Mouse (Mus musculus) CH12.LX (cell line): ENCODE data around the gene Hoxb5. TPM values are rescaled to one million over a fixed set of nuclear protein-coding genes. Genes with fewer than 3 reads are reported as not detected.

Source experiments
- DNase-seq: peaks from one replicate; pipeline ENCODE4 v3.0.0-alpha.2; 2013; ENCODE audit errors: extremely low read depth
- H3K27ac ChIP-seq: 2 replicates; pipeline ENCODE4 v1.5.1; 2012; ENCODE audit warnings: low read depth, mild to moderate bottlenecking, control low read depth, moderate library complexity; ENCODE audit not compliant: insufficient read depth
- H3K27me3 ChIP-seq: replicated peaks from 2 replicates; pipeline ENCODE3; 2012; ENCODE audit warnings: inconsistent platforms
- H3K36me3 ChIP-seq, 2 experiments: replicated peaks in 1 of 2; 2 replicates each; pipeline versions ENCODE3 to v1.6.1; 2012; ENCODE audit warnings: inconsistent platforms in 1 of 2, low read length in 1 of 2, mild to moderate bottlenecking in 1 of 2, mixed read lengths in 1 of 2, moderate library complexity in 1 of 2; ENCODE audit not compliant: control insufficient read depth in 1 of 2, insufficient read depth in 1 of 2
- H3K4me1 ChIP-seq, 2 experiments: 2 replicates each; pipeline ENCODE4 v1.6.1; 2012; ENCODE audit warnings: inconsistent platforms in 1 of 2, moderate library complexity in 1 of 2; ENCODE audit not compliant: insufficient read depth in 2 of 2, control insufficient read depth in 1 of 2
- H3K4me2 ChIP-seq: 2 replicates; pipeline ENCODE4 v1.6.1; 2012; ENCODE audit warnings: low read depth, mild to moderate bottlenecking, control low read depth; ENCODE audit not compliant: poor library complexity, insufficient read depth, severe bottlenecking
- H3K4me3 ChIP-seq, 3 experiments: fragments of 150-350 bp in 1 of 3; sonication (generic) in 1 of 3; replicated peaks in 1 of 3; 2 replicates each; pipeline versions ENCODE3 to v1.5.1; 2011 to 2012; ENCODE audit warnings: low read depth in 2 of 3, low read length in 2 of 3, mild to moderate bottlenecking in 2 of 3, moderate library complexity in 2 of 3, control low read depth in 1 of 3, improper control_type of control experiment in 1 of 3, inconsistent platforms in 1 of 3, mixed read lengths in 1 of 3; ENCODE audit not compliant: poor library complexity in 1 of 3
- H3K79me2 ChIP-seq: replicated peaks from 2 replicates; pipeline ENCODE4 v1.6.1; 2012; ENCODE audit warnings: mild to moderate bottlenecking, moderate library complexity; ENCODE audit not compliant: control insufficient read depth, poor library complexity, insufficient read depth, severe bottlenecking; ENCODE audit errors: extremely low read depth
- H3K9ac ChIP-seq: 2 replicates; pipeline ENCODE4 v1.6.1; 2012; ENCODE audit warnings: low read depth, mild to moderate bottlenecking, control low read depth, moderate library complexity; ENCODE audit not compliant: insufficient read depth
- H3K9me3 ChIP-seq: replicated peaks from 2 replicates; pipeline ENCODE3; 2012; ENCODE audit warnings: low read length, inconsistent platforms, mixed read lengths
- BHLHE40 ChIP-seq: IDR thresholded peaks from 2 replicates; pipeline ENCODE4 v1.6.1; 2011; ENCODE audit warnings: mild to moderate bottlenecking, low read depth, low read length, improper control_type of control experiment
- EP300 ChIP-seq: IDR thresholded peaks from 2 replicates; pipeline ENCODE4 v1.6.1; 2011; ENCODE audit warnings: low read length, improper control_type of control experiment
- GABPA ChIP-seq: IDR thresholded peaks from 2 replicates; pipeline ENCODE4 v1.6.1; 2012; ENCODE audit warnings: low read depth, low read length, improper control_type of control experiment, inconsistent platforms; ENCODE audit not compliant: insufficient replicate concordance
- IRF4 ChIP-seq: IDR thresholded peaks from 2 replicates; pipeline ENCODE4 v1.6.1; 2014; ENCODE audit warnings: low read depth, mild to moderate bottlenecking, inconsistent platforms, low read length, improper control_type of control experiment
- JUN ChIP-seq: IDR thresholded peaks from 2 replicates; pipeline ENCODE4 v1.6.1; 2011; ENCODE audit warnings: low read depth, mild to moderate bottlenecking, low read length, improper control_type of control experiment, moderate library complexity; ENCODE audit not compliant: insufficient read depth
- MAFK ChIP-seq: IDR thresholded peaks from 2 replicates; pipeline ENCODE4 v1.6.1; 2011; ENCODE audit warnings: low read length, improper control_type of control experiment; ENCODE audit not compliant: insufficient replicate concordance
- MAZ ChIP-seq: IDR thresholded peaks from 2 replicates; pipeline ENCODE4 v1.6.1; 2012; ENCODE audit warnings: low read depth, mild to moderate bottlenecking, inconsistent platforms, low read length, improper control_type of control experiment, moderate library complexity
- NRF1 ChIP-seq: IDR thresholded peaks from 2 replicates; pipeline ENCODE4 v1.6.1; 2014; ENCODE audit warnings: low read depth, mild to moderate bottlenecking, inconsistent platforms, low read length, improper control_type of control experiment, moderate library complexity
- PAX5 ChIP-seq: IDR thresholded peaks from 2 replicates; pipeline ENCODE4 v1.6.1; 2012; ENCODE audit warnings: low read length, inconsistent platforms, mixed read lengths
- POLR2A ChIP-seq: IDR thresholded peaks from 2 replicates; pipeline ENCODE4 v1.6.1; 2011; ENCODE audit warnings: low read depth, mild to moderate bottlenecking, improper control_type of control experiment, low read length
- POLR2AphosphoS2 ChIP-seq: IDR thresholded peaks from 2 replicates; pipeline ENCODE4 v1.6.1; 2011; ENCODE audit warnings: low read depth, low read length, improper control_type of control experiment
- RCOR1 ChIP-seq: conservative IDR thresholded peaks from 2 replicates; pipeline ENCODE4 v1.6.1; 2012; ENCODE audit warnings: low read depth, mild to moderate bottlenecking, inconsistent platforms, low read length, improper control_type of control experiment
- SIN3A ChIP-seq: IDR thresholded peaks from 2 replicates; pipeline ENCODE4 v1.6.1; 2012; ENCODE audit warnings: low read length, improper control_type of control experiment, inconsistent platforms
- UBTF ChIP-seq: IDR thresholded peaks from 2 replicates; pipeline ENCODE4 v1.6.1; 2012; ENCODE audit warnings: low read depth, mild to moderate bottlenecking, inconsistent platforms, low read length, improper control_type of control experiment, moderate library complexity
- USF1 ChIP-seq: IDR thresholded peaks from 2 replicates; pipeline ENCODE4 v1.6.1; 2014; ENCODE audit warnings: low read depth, mild to moderate bottlenecking, inconsistent platforms, low read length, improper control_type of control experiment
- USF2 ChIP-seq: conservative IDR thresholded peaks from 2 replicates; pipeline ENCODE4 v1.6.1; 2011; ENCODE audit warnings: low read depth, low read length, improper control_type of control experiment
- ZC3H11A ChIP-seq: IDR thresholded peaks from 2 replicates; pipeline ENCODE4 v1.6.1; 2012; ENCODE audit warnings: low read depth, mild to moderate bottlenecking, inconsistent platforms, low read length, improper control_type of control experiment
- ZKSCAN1 ChIP-seq: IDR thresholded peaks from 2 replicates; pipeline ENCODE4 v1.6.1; 2012; ENCODE audit warnings: low read depth, inconsistent platforms, low read length, improper control_type of control experiment, borderline replicate concordance
- ZMIZ1 ChIP-seq: IDR thresholded peaks from 2 replicates; pipeline ENCODE4 v1.6.1; 2012; ENCODE audit warnings: low read depth, mild to moderate bottlenecking, inconsistent platforms, low read length, improper control_type of control experiment
- ZNF384 ChIP-seq: IDR thresholded peaks from 2 replicates; pipeline ENCODE4 v1.6.1; 2012; ENCODE audit warnings: low read depth, low read length, improper control_type of control experiment, inconsistent platforms
- dilution Hi-C: fragments of 300-500 bp; cut with MboI; formaldehyde crosslinking; loops from 2 replicates; pipeline ENCODE4 v1.14.3; 2020; ENCODE audit warnings: low sequenced_read_pairs; ENCODE audit not compliant: extremely low pct_unique_long_range_greater_than_20kb, extremely low pct_ligation_motif_present
- in situ Hi-C: fragments of 300-500 bp; cut with MboI; formaldehyde crosslinking; loops from 3 replicates; pipeline ENCODE4 v1.14.3; 2019; ENCODE audit warnings: low sequenced_read_pairs, low pct_ligation_motif_present, low pct_unique_long_range_greater_than_20kb, mixed read lengths
- polyA plus RNA-seq: library from polyadenylated mRNA; unstranded; fragments of >175 nt; gene quantifications from 2 replicates; pipeline ENCODE4 v1.2.1, GENCODE M21; 2012; ENCODE audit warnings: low read depth; ENCODE audit not compliant: insufficient read length
- total RNA-seq, 2 experiments: library from RNA; depleted of rRNA; stranded (reverse); fragments of 300-350 nt in 1 of 2; fragments of >200 nt in 1 of 2; gene quantifications; 2 replicates each; pipeline ENCODE4 v1.2.3; 2012 to 2014

The Hoxb5 gene
- total and polyA plus RNA-seq, 3 experiments, result 0.08 to 0.13 TPM; not detected in 1

DNA sequence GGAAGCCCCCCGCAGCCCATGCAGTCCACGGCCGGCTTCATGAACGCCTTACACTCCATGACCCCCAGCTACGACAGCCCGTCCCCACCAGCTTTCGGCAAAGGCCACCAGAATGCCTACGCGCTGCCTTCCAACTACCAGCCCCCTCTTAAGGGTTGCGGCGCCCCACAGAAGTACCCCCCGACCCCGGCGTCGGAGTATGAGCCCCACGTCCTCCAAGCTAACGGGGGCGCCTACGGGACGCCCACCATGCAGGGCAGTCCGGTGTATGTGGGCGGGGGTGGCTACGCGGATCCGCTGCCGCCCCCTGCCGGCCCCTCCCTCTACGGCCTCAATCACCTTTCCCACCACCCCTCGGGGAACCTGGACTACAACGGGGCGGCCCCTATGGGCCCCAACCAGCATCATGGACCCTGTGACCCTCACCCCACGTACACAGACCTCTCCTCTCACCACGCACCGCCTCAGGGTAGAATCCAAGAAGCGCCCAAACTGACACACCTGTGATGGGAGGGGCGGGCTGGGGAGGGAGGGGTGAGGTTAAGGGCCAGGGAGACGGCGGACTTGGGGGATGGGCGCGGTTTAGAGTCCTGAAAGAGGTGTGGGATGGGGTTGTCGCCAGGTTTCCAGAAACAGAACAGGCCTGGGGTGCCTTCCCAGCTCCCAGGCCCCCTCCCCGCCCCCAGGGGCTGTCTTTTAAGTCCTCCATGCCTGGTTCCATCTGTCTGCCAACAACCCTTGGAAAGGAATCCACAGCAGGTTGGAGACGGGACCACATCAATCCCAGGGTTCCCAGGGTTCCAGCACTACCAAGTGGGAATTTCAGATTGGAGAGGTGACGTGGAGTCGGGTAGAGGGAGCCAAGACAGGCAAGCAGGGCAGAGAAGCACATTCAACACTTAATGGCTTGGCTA, 43.0 kb downstream of the Hoxb5 start:
- TF ChIP-seq ZC3H11A (no peak), ZNF384 (no peak), PAX5 (no peak), USF2 (no peak), JUN (no peak)
- Histone ChIP-seq H3K4me3 (no peak overlapping the region), H3K79me2 (no peaks in the 10 kb centered on the region), H3K27me3 (peaks cover 13% of the 10 kb centered on the region), H3K9ac (no peak overlapping the region), H3K4me1 (peaks cover 3 to 21% of the 10 kb centered on the region in 2 experiments; a peak in 2 of 4 replicates), H3K9me3 (peaks cover 8% of the 10 kb centered on the region), H3K36me3 (peaks cover 0 to 10% of the 10 kb centered on the region in 2 experiments), H3K27ac (no peak overlapping the region), H3K4me2 (no peak overlapping the region)
- in situ Hi-C loops (no loop called here), dilution Hi-C loops (no loop called here)
- DNase-seq, result no peak

DNA sequence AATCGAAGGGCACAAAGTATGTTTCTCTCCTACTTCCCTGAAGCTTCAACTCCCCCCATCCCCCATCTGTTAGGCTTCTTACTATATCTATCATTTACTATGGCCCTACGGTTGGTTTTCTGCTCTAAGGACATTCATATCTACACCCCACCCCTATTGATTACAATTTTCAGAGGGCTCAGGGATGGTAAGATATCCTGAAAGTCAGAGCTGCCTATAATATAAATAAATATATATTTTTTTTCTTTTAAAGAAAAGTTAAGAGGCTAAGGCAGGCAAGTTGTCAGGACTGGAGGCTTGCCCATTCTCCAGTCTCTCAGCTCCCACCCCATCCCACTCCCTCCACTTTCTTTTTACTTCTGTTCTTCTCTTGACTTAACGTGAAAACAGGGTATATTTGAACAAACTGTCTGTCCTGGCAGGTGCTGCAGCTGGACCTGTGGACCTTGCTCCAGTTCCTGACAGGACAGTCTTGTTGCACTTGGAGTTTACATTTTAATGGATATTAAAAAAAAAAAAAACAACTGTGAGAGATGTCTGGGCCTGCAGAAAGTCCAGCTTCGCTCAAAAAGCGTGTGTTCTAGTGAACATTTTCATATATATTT, 43.9 kb downstream of the Hoxb5 start:
- H3K27me3 ChIP-seq, result peaks cover 12% of the 10 kb centered on the region
- no peak for DNase-seq
- H3K4me1 ChIP-seq, result peaks cover 3 to 21% of the 10 kb centered on the region in 2 experiments; a peak in 2 of 4 replicates
- dilution Hi-C loops, result no loop called here
- in situ Hi-C loops, result no loop called here
- H3K9me3 ChIP-seq, result peaks cover 8% of the 10 kb centered on the region
- TF ChIP-seq EP300, result no peak
- TF ChIP-seq ZKSCAN1, result no peak
- TF ChIP-seq UBTF, result no peak
- TF ChIP-seq GABPA, result no peak
- TF ChIP-seq NRF1, result no peak
- TF ChIP-seq IRF4, result no peak
- no peak for TF ChIP-seq MAFK
- no peak for TF ChIP-seq USF1
- TF ChIP-seq ZMIZ1, result no peak
- no peak for TF ChIP-seq RCOR1
- TF ChIP-seq SIN3A, result no peak
- no peak for TF ChIP-seq MAZ
- no peak for TF ChIP-seq ZC3H11A
- no peak for TF ChIP-seq JUN
- no peak for TF ChIP-seq POLR2A
- no peak for TF ChIP-seq BHLHE40
- TF ChIP-seq POLR2AphosphoS2, result no peak
- H3K27ac ChIP-seq, result no peak overlapping the region
- H3K79me2 ChIP-seq, result no peaks in the 10 kb centered on the region
- no peak overlapping the region for H3K9ac ChIP-seq
- no peak overlapping the region for H3K4me3 ChIP-seq
- H3K4me2 ChIP-seq, result no peak overlapping the region
- peaks cover 0 to 10% of the 10 kb centered on the region in 2 experiments for H3K36me3 ChIP-seq
